Mouse (Mus musculus): ENCODE measurements around the gene Erp44.

- TF ChIP-seq CTCF (IDR thresholded peaks at IDR 0.05; ENCODE audit: low read depth, low read length), result no peak
- no peak for TF ChIP-seq POLR2A (IDR thresholded peaks at IDR 0.05; ENCODE audit: borderline replicate concordance, low read depth, low read length)
Measured at GRCm38 (mm10) chr4:48180922-48181321, 98.4 kb downstream of the Erp44 start.
